Mouse (Mus musculus) MEL (cell line): ENCODE measurements around the gene Cnih1.

ENCODE experiments used
- CTCF ChIP-seq, 3 experiments: IDR thresholded peaks in 2 of 3; conservative IDR thresholded peaks in 1 of 3; 2 replicates each; pipeline ENCODE4 v1.5.1; 2011 to 2012; ENCODE audit warnings: low read length in 3 of 3, low read depth in 2 of 3, mild to moderate bottlenecking in 2 of 3, improper control_type of control experiment in 1 of 3, inconsistent platforms in 1 of 3, mixed read lengths in 1 of 3, moderate library complexity in 1 of 3; ENCODE audit not compliant: control insufficient read depth in 1 of 3, insufficient read depth in 1 of 3, poor library complexity in 1 of 3, severe bottlenecking in 1 of 3
- KAT2A ChIP-seq: conservative IDR thresholded peaks from 2 replicates; pipeline ENCODE4 v1.6.1; 2012; ENCODE audit warnings: low read depth, low read length, improper control_type of control experiment, inconsistent platforms
- POLR2A ChIP-seq, 2 experiments: IDR thresholded peaks; 2 replicates each; pipeline ENCODE4 v1.6.1; 2011 to 2012; ENCODE audit warnings: low read length in 2 of 2, mild to moderate bottlenecking in 2 of 2, control low read depth in 1 of 2, improper control_type of control experiment in 1 of 2, low read depth in 1 of 2, moderate library complexity in 1 of 2; ENCODE audit not compliant: control insufficient read depth in 1 of 2, insufficient read depth in 1 of 2, poor library complexity in 1 of 2
- USF1 ChIP-seq: IDR thresholded peaks from 2 replicates; pipeline ENCODE4 v1.6.1; 2014; ENCODE audit warnings: low read depth, mild to moderate bottlenecking, inconsistent platforms, low read length, improper control_type of control experiment, moderate library complexity
- ZNF384 ChIP-seq: IDR thresholded peaks from 2 replicates; pipeline ENCODE4 v1.6.1; 2012; ENCODE audit warnings: low read depth, mild to moderate bottlenecking, inconsistent platforms, low read length, improper control_type of control experiment

- TF ChIP-seq KAT2A (no peak), USF1 (no peak), CTCF (IDR thresholded peaks at IDR 0.05 in 2 of 3, conservative IDR thresholded peaks at IDR 0.05 in 1 of 3; ENCODE audit: control insufficient read depth in 1 of 3, insufficient read depth in 1 of 3, low read depth in 2 of 3, low read length in 3 of 3, poor library complexity in 1 of 3, severe bottlenecking in 1 of 3) (no peak), POLR2A (IDR thresholded peaks at IDR 0.05; ENCODE audit: control insufficient read depth in 1 of 2, insufficient read depth in 1 of 2, low read depth in 1 of 2, low read length in 2 of 2, poor library complexity in 1 of 2) (no peak), ZNF384 (no peak)
These were observed 32.4 kb downstream of the Cnih1 start for GRCm38 (mm10) chr14:46755851-46756250.
